Mouse (Mus musculus) kidney, adult 9 months (tissue): ENCODE results near the gene Stxbp2.
A peak's percentile ranks its signal among the peaks of the same experiment; 100 is the strongest.
"Not testable (repeated sequence)": the region's sequence is repeated elsewhere in the genome, so short reads cannot be mapped to it uniquely, and the experiment has no call there.

Source experiments
- DNase-seq: peaks from one replicate; pipeline ENCODE4 v3.0.0; 2022

The Stxbp2 gene

GRCm38 (mm10) chr8:3630647-3631477 lies at the start of gene Stxbp2:
TSS of gene Stxbp2 (plus strand) at chr8:3630955.
- peak; percentile 91 for DNase-seq

GRCm38 (mm10) chr8:3581961-3582360 lies 48.8 kb upstream of the Stxbp2 start:
- not testable (repeated sequence) for DNase-seq

GRCm38 (mm10) chr8:3586452-3586851 lies 44.3 kb upstream of the Stxbp2 start:
- no peak for DNase-seq

- DNase-seq: no peak
These were observed 43.8 kb upstream of the Stxbp2 start, which contains the start of gene Camsap3 for GRCm38 (mm10) chr8:3586993-3587390. TSS of gene Camsap3 (plus strand) at chr8:3587293.

- DNase-seq: peak; percentile 89
These were observed 43.1 kb upstream of the Stxbp2 start for GRCm38 (mm10) chr8:3587391-3588257.

GRCm38 (mm10) chr8:3588258-3588633 lies 42.5 kb upstream of the Stxbp2 start:
- DNase-seq: no peak

GRCm38 (mm10) chr8:3593470-3593869 lies 37.3 kb upstream of the Stxbp2 start:
- DNase-seq: peak; percentile 47

GRCm38 (mm10) chr8:3594466-3594865 lies 36.3 kb upstream of the Stxbp2 start:
- no peak for DNase-seq

- no peak for DNase-seq
These were observed 32.7 kb upstream of the Stxbp2 start for GRCm38 (mm10) chr8:3598054-3598453.

GRCm38 (mm10) chr8:3599219-3599618 lies 31.5 kb upstream of the Stxbp2 start:
- DNase-seq: no peak

- DNase-seq: no peak
These were observed 30.4 kb upstream of the Stxbp2 start for GRCm38 (mm10) chr8:3600401-3600800.

- DNase-seq: no peak
These were observed 27.3 kb upstream of the Stxbp2 start for GRCm38 (mm10) chr8:3603439-3603838.

GRCm38 (mm10) chr8:3606593-3606992 lies 24.2 kb upstream of the Stxbp2 start:
- DNase-seq: no peak

- no peak for DNase-seq
These were observed 22.9 kb upstream of the Stxbp2 start for GRCm38 (mm10) chr8:3607822-3608221.

GRCm38 (mm10) chr8:3609046-3609815 lies 21.5 kb upstream of the Stxbp2 start:
- DNase-seq: peak; percentile 72

GRCm38 (mm10) chr8:3609816-3610150 lies 21.0 kb upstream of the Stxbp2 start:
- DNase-seq: peak; percentile 82

- DNase-seq: peak; percentile 100
These were observed 9.4 kb upstream of the Stxbp2 start, which contains the start of the genes Xab2 and Pet100 for GRCm38 (mm10) chr8:3621199-3621970. TSS of gene Xab2 (minus strand) at chr8:3621316. TSS of gene Pet100 (plus strand) at chr8:3621548.

- no peak for DNase-seq
These were observed 8.6 kb upstream of the Stxbp2 start for GRCm38 (mm10) chr8:3622119-3622518.

GRCm38 (mm10) chr8:3625445-3625844 lies 5.3 kb upstream of the Stxbp2 start, which contains the start of gene Pcp2:
TSS of gene Pcp2 (minus strand) at chr8:3625545.
- DNase-seq: no peak

GRCm38 (mm10) chr8:3626971-3627370 lies 3.8 kb upstream of the Stxbp2 start:
- DNase-seq: no peak

- DNase-seq: peak; percentile 68
These were observed 2.7 kb upstream of the Stxbp2 start for GRCm38 (mm10) chr8:3628014-3628413.

GRCm38 (mm10) chr8:3631478-3631875 lies 722 bp downstream of the Stxbp2 start:
- DNase-seq: no peak
